Mouse (Mus musculus) heart, embryonic 11.5 days (tissue): Measurements from ENCODE around the gene C2cd2. TPM values are rescaled to one million over a fixed set of nuclear protein-coding genes. Genes with fewer than 3 reads are reported as not detected.
A peak's percentile ranks its signal among the peaks of the same experiment; 100 is the strongest.
"Not testable (repeated sequence)": the region's sequence is repeated elsewhere in the genome, so short reads cannot be mapped to it uniquely, and the experiment has no call there.

Source experiments
- ATAC-seq: fragments of 200-750 bp; cut with Nextera tagmentation; replicated peaks from 2 replicates; pipeline ENCODE4 v1.8.0; 2017; ENCODE audit warnings: moderate library complexity; ENCODE audit not compliant: insufficient number of reproducible peaks, low FRiP score, low TSS enrichment
- H3K27ac ChIP-seq: fragments of 300-500 bp; sonication (generic); 2 replicates; pipeline ENCODE4 v1.5.1; 2014; ENCODE audit warnings: mild to moderate bottlenecking, low read depth, low read length
- H3K27me3 ChIP-seq: fragments of 300-500 bp; sonication (generic); 2 replicates; pipeline ENCODE4 v1.6.1; 2014; ENCODE audit warnings: mild to moderate bottlenecking, low read length, mixed read lengths; ENCODE audit not compliant: control insufficient read depth, insufficient read depth
- H3K36me3 ChIP-seq: fragments of 300-500 bp; sonication (generic); 2 replicates; pipeline ENCODE4 v1.6.1; 2014; ENCODE audit warnings: mild to moderate bottlenecking, low read length, moderate library complexity, mixed read lengths; ENCODE audit not compliant: control insufficient read depth, insufficient read depth
- H3K4me1 ChIP-seq: fragments of 300-500 bp; sonication (generic); 2 replicates; pipeline ENCODE4 v1.6.1; 2014; ENCODE audit warnings: low read length; ENCODE audit not compliant: control insufficient read depth, insufficient read depth
- H3K4me2 ChIP-seq: fragments of 300-500 bp; sonication (generic); 2 replicates; pipeline ENCODE4 v1.6.1; 2014; ENCODE audit warnings: mild to moderate bottlenecking, moderate library complexity
- H3K4me3 ChIP-seq: fragments of 300-500 bp; sonication (generic); 2 replicates; pipeline ENCODE4 v1.5.1; 2014; ENCODE audit warnings: low read depth, low read length
- H3K9ac ChIP-seq: fragments of 300-500 bp; sonication (generic); 2 replicates; pipeline ENCODE4 v1.6.1; 2014; ENCODE audit warnings: mild to moderate bottlenecking, low read depth, low read length, moderate library complexity
- H3K9me3 ChIP-seq: fragments of 300-500 bp; sonication (generic); replicated peaks from 2 replicates; pipeline ENCODE4 v1.6.1; 2016; ENCODE audit warnings: low read length; ENCODE audit not compliant: control insufficient read depth
- WGBS: fragments of 180-500 bp; shearing (Covaris S2); extraction: QIAGEN DNeasy Blood & Tissue Kit; methylation state at CpG from one replicate; pipeline ENCODE4 v1.1.7; 2014; ENCODE audit not compliant: insufficient replicate concordance; 5-methylcytosine and 5-hydroxymethylcytosine counted together
- polyA plus RNA-seq: library from polyadenylated mRNA; unstranded; fragments of >200 nt; fragmentation: Nextera tagmentation; extraction: Ambion mirVana; gene quantifications from 2 replicates; pipeline ENCODE4 v1.2.1, GENCODE M21; 2014

The C2cd2 gene
- polyA plus RNA-seq, 1 experiment from 2014 or later, result 14.6 TPM

GRCm38 (mm10) chr16:97953300-97953699, 9.1 kb downstream of the C2cd2 start:
- ATAC-seq, result no peak
- Histone ChIP-seq H3K4me2 (no peak overlapping the region), H3K9me3 (no peaks in the 10 kb centered on the region), H3K4me3 (no peak overlapping the region), H3K4me1 (peaks cover 17% of the 10 kb centered on the region), H3K27ac (no peak overlapping the region), H3K36me3 (peaks cover 24% of the 10 kb centered on the region), H3K27me3 (0 out of 2 replicates have a peak, but pooled peaks cover 2% of the 10 kb centered on the region), H3K9ac (no peak overlapping the region)
- WGBS, result 74% methylated on average over 2 of the region's 2 CpGs

GRCm38 (mm10) chr16:97952801-97953200, 9.6 kb downstream of the C2cd2 start:
- no peak for ATAC-seq
- no peak overlapping the region for H3K4me3 ChIP-seq
- 65% methylated on average over 9 of the region's 9 CpGs for WGBS
- peaks cover 16% of the 10 kb centered on the region for H3K4me1 ChIP-seq
- no peak overlapping the region for H3K27ac ChIP-seq
- H3K4me2 ChIP-seq, result no peak overlapping the region
- no peaks in the 10 kb centered on the region for H3K9me3 ChIP-seq
- no peak overlapping the region for H3K9ac ChIP-seq
- H3K27me3 ChIP-seq, result 0 out of 2 replicates have a peak, but pooled peaks cover 2% of the 10 kb centered on the region
- peaks cover 24% of the 10 kb centered on the region for H3K36me3 ChIP-seq

- ATAC-seq, result no peak
- Histone ChIP-seq H3K4me1 (peaks cover 16% of the 10 kb centered on the region), H3K9ac (no peak overlapping the region), H3K9me3 (no peaks in the 10 kb centered on the region), H3K4me2 (no peak overlapping the region), H3K27ac (no peak overlapping the region), H3K27me3 (0 out of 2 replicates have a peak, but pooled peaks cover 2% of the 10 kb centered on the region), H3K36me3 (peaks cover 24% of the 10 kb centered on the region), H3K4me3 (no peak overlapping the region)
- WGBS, result 82% methylated on average over 4 of the region's 4 CpGs
Observed at GRCm38 (mm10) chr16:97952371-97952770, 10.0 kb downstream of the C2cd2 start.

GRCm38 (mm10) chr16:97950061-97950460, 12.3 kb downstream of the C2cd2 start:
- H3K27ac ChIP-seq, result no peak overlapping the region
- no peaks in the 10 kb centered on the region for H3K9me3 ChIP-seq
- H3K9ac ChIP-seq, result no peak overlapping the region
- H3K36me3 ChIP-seq, result peaks cover 20% of the 10 kb centered on the region
- H3K4me3 ChIP-seq, result no peak overlapping the region
- no peak for ATAC-seq
- WGBS, result 93% methylated on average over 8 of the region's 8 CpGs
- peaks cover 4% of the 10 kb centered on the region; the same call in 1 of the 2 replicates for H3K4me1 ChIP-seq
- no peak overlapping the region for H3K4me2 ChIP-seq
- H3K27me3 ChIP-seq, result 0 out of 2 replicates have a peak, but pooled peaks cover 2% of the 10 kb centered on the region

- no peak overlapping the region for H3K4me2 ChIP-seq
- no peak overlapping the region for H3K9ac ChIP-seq
- peaks cover 20% of the 10 kb centered on the region for H3K36me3 ChIP-seq
- ATAC-seq, result 0 out of 2 replicates have a peak, but pooled peaks have one; percentile 35
- H3K4me3 ChIP-seq, result no peak overlapping the region
- 28% methylated on average over 4 of the region's 4 CpGs for WGBS
- H3K9me3 ChIP-seq, result no peaks in the 10 kb centered on the region
- H3K27me3 ChIP-seq, result no peaks in the 10 kb centered on the region
- peaks cover 4% of the 10 kb centered on the region; the same call in 1 of the 2 replicates for H3K4me1 ChIP-seq
- 0 out of 2 replicates have a peak overlapping the region, but pooled peaks have one; percentile 1 for H3K27ac ChIP-seq
Observed at GRCm38 (mm10) chr16:97948836-97949235, 13.6 kb downstream of the C2cd2 start.

GRCm38 (mm10) chr16:97946993-97947392, 15.4 kb downstream of the C2cd2 start:
- H3K4me2 ChIP-seq, H3K9ac ChIP-seq, H3K9me3 ChIP-seq, H3K27me3 ChIP-seq, H3K4me1 ChIP-seq, ATAC-seq, H3K4me3 ChIP-seq, H3K27ac ChIP-seq: not testable (repeated sequence)
- H3K36me3 ChIP-seq, result peaks cover 15% of the 10 kb centered on the region
- WGBS, result 79% methylated on average over 2 of the region's 2 CpGs

- Histone ChIP-seq H3K36me3 (no peaks in the 10 kb centered on the region), H3K9me3 (no peaks in the 10 kb centered on the region), H3K27me3 (no peaks in the 10 kb centered on the region), H3K4me1 (no peaks in the 10 kb centered on the region), H3K4me2 (no peak overlapping the region), H3K27ac (no peak overlapping the region), H3K4me3 (no peak overlapping the region), H3K9ac (no peak overlapping the region)
- ATAC-seq, result no peak
Observed at GRCm38 (mm10) chr16:97941844-97942243, 20.6 kb downstream of the C2cd2 start.

- Histone ChIP-seq H3K9ac (no peak overlapping the region), H3K27me3 (no peaks in the 10 kb centered on the region), H3K4me1 (no peaks in the 10 kb centered on the region), H3K9me3 (no peaks in the 10 kb centered on the region), H3K36me3 (no peaks in the 10 kb centered on the region), H3K4me2 (no peak overlapping the region), H3K27ac (no peak overlapping the region), H3K4me3 (no peak overlapping the region)
- WGBS, result 82% methylated on average over 3 of the region's 3 CpGs
- no peak for ATAC-seq
Observed at GRCm38 (mm10) chr16:97940471-97940973, 21.9 kb downstream of the C2cd2 start.

- Histone ChIP-seq H3K9ac (no peak overlapping the region), H3K27me3 (no peaks in the 10 kb centered on the region; the same call in 1 of the 2 replicates), H3K4me2 (no peak overlapping the region), H3K36me3 (no peaks in the 10 kb centered on the region), H3K27ac (no peak overlapping the region), H3K4me3 (no peak overlapping the region), H3K9me3 (no peaks in the 10 kb centered on the region), H3K4me1 (no peaks in the 10 kb centered on the region)
- WGBS, result 82% methylated on average over 3 of the region's 3 CpGs
- ATAC-seq, result no peak
Observed at GRCm38 (mm10) chr16:97935815-97936214, 26.6 kb downstream of the C2cd2 start.
